Mouse (Mus musculus) left cerebral cortex, postnatal 36 days (tissue): ENCODE data around the gene P4hb. TPM values are rescaled to one million over a fixed set of nuclear protein-coding genes. Genes with fewer than 3 reads are reported as not detected.

Source experiments
- DNase-seq, 2 experiments: peaks; one replicate each; pipeline ENCODE4 v3.0.0; 2021 to 2022; ENCODE audit warnings: low spot score in 2 of 2, mixed read lengths in 1 of 2
- intact Hi-C: fragments of 180-260 bp; cut with DNase I; formaldehyde crosslinking; loops from one replicate; pipeline ENCODE4 v1.15.1; 2025
- total RNA-seq, 2 experiments: library from RNA; stranded (reverse); gene quantifications; 2 replicates each; pipeline ENCODE4 v1.2.3; 2021

P4hb gene
- total RNA-seq, 2 experiments from 2014 or later = 122 to 126 TPM

- intact Hi-C loops = loop anchor here (5.0 kb wide), 1 partner anchor 61 kb away; no protein-coding TSS in a partner anchor
Observed at GRCm38 (mm10) chr11:120548786-120549167, 24.3 kb downstream of the P4hb start.

GRCm38 (mm10) chr11:120548214-120548613, 24.8 kb downstream of the P4hb start:
- intact Hi-C loops = loop anchor here (5.0 kb wide), 1 partner anchor 61 kb away; no protein-coding TSS in a partner anchor
- DNase-seq = no peak

More at GRCm38 (mm10) chr11:120548786-120549167, 24.3 kb downstream of the P4hb start:
- DNase-seq = no peak

- intact Hi-C loops = loop anchor here (5.0 kb wide), 1 partner anchor 60 kb away; no protein-coding TSS in a partner anchor
- DNase-seq = no peak
Observed at GRCm38 (mm10) chr11:120547469-120547868, 25.6 kb downstream of the P4hb start.

GRCm38 (mm10) chr11:120545964-120546363, 27.1 kb downstream of the P4hb start:
- DNase-seq = no peak
- intact Hi-C loops = loop anchor here (5.0 kb wide), 1 partner anchor 59 kb away; no protein-coding TSS in a partner anchor

DNA sequence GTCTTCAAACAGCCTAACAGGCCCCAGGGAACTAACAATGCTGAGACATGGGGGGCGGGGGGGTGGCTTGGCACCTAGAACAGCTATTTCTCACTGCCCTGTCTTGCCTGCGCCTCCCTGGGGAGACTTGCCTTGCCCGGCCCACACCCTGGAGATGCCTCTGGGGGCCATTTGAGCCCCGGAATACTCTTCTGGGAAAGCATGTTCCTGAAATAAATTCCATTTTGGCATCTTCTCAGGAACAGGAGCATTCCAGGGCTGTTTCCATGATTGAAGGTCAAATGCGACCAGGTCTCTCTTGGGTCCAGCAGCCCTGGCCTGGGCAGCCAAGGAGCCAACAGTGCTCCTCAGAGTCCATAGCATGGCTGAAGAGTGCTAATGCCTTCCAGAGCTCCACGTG, 30.7 kb downstream of the P4hb start:
- intact Hi-C loops = no loop called here
- no peak for DNase-seq

DNA sequence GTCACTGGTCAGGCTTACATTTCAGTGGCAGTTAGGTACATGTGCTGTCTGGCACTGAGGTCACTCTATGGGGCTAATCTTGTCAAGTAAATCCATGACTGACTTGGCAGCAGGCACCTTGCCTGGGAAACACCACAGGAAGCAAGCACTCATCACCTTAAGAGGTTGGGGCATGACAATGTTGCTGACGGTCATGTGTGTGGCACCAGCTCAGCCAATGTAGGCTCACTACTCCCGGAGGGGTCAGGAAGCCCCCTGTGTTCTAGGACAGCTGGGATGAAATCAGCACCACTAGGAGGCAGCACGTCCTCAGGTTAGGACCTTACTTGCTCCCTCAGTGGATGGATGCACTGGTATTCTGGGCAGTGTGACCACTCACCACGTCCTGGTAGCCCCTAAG, 31.1 kb downstream of the P4hb start:
- intact Hi-C loops = no loop called here

GRCm38 (mm10) chr11:120539285-120540014, 33.6 kb downstream of the P4hb start:
- no peak for DNase-seq
- intact Hi-C loops = no loop called here

More for the DNA sequence above, 31.1 kb downstream of the P4hb start:
- DNase-seq = no peak

DNA sequence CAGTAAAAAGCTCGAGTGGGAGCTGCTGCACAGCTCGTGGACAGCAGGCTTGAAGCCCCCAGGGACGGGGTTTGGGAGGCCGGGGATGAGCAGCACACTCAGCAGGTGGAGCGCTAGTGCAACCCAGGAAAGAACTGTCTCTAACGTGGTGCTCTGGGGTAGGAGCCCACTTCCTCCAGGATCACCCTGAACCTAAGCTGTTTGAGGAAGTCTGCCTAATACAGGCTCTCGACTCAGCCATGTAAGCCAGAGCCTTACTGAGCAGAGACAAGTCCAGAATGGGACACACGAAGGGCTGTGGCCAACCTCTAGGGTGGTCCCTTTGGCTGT, 34.1 kb downstream of the P4hb start:
- intact Hi-C loops = no loop called here
- no peak for DNase-seq

DNA sequence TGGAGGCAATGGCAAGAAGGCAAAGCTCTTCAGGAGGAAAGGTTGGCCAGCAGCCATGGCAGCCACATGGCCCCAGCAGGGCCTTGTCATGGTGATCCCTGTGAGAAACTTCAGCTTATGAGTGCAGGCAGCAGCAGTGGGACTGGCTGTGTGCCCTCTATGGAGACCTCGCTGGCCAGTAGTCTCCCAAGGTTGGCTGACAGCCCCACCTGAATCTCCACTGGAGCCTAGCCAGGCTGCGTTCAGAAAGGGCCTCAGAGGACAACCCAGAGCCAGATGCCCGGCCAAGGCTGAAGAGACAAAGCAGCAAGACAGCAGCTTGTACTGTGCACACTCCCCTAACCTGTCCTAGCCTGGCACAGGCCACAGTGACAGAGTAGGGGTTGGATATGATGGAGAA, 34.6 kb downstream of the P4hb start:
- peak in 1 of 2 experiments; percentile 18 for DNase-seq
- intact Hi-C loops = no loop called here

- DNase-seq = no peak
Observed at GRCm38 (mm10) chr11:120535804-120536203, 37.2 kb downstream of the P4hb start.

GRCm38 (mm10) chr11:120535145-120535544, 37.9 kb downstream of the P4hb start:
- intact Hi-C loops = no loop called here
- no peak for DNase-seq

More at GRCm38 (mm10) chr11:120535804-120536203, 37.2 kb downstream of the P4hb start:
- intact Hi-C loops = no loop called here

- no peak for DNase-seq
- intact Hi-C loops = no loop called here
Observed at GRCm38 (mm10) chr11:120534093-120534492, 39.0 kb downstream of the P4hb start.

GRCm38 (mm10) chr11:120531646-120532045, 41.4 kb downstream of the P4hb start:
- intact Hi-C loops = no loop called here
- no peak for DNase-seq

DNA sequence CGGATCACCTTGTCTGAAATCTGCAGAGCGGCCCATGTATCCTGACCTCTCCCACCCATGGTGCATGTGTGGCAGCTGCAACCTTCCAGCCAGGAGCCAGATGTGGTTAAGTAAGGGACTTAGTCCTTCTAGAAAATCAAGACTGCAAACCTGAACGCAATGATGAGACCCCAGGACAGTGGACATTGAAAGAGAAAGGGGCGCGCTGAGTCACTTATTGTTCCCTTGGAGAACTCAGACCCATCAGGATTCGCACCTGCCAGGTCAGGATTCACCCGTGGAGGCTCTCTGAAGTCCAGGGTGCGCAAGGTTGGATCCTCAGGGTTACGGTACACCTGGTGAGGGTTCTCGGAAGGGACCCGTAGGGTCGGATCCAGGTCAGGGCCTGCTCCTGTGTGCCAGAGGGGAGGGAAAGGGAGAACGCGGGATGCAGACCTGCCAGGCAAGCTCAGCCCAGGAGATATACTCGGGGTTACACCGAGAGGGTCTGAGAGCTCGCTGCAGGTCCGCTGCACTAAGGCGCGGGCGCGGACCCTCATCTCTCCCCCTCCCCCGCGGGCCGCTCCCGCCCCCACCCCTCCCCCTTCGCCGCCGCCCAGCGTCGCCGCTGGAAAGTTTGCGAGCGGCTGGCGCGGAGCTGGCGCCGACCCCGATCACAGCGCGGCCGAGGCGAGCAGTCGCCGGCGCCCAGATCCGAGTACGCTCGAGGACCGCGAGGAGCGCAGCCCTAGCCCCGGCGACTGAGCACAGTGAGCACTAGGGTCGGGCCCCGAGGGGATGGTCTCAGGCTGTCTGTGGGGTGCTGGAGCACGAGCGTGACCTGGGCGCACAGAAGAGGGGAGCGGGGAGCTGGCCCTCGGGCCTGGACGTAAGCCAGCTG, 42.7 kb downstream of the P4hb start, which contains the start of gene Gcgr:
Gene Gcgr, plus strand, starts transcription at position 615 of the 880 bp plus-strand sequence.
- no peak for DNase-seq
- intact Hi-C loops = no loop called here

GRCm38 (mm10) chr11:120528903-120529302, 44.1 kb downstream of the P4hb start:
- intact Hi-C loops = no loop called here
- no peak for DNase-seq

- intact Hi-C loops = no loop called here
- DNase-seq = no peak
Observed at GRCm38 (mm10) chr11:120527690-120528354, 45.2 kb downstream of the P4hb start.

- no peak for DNase-seq
- intact Hi-C loops = no loop called here
Observed at GRCm38 (mm10) chr11:120525959-120526358, 47.1 kb downstream of the P4hb start.

DNA sequence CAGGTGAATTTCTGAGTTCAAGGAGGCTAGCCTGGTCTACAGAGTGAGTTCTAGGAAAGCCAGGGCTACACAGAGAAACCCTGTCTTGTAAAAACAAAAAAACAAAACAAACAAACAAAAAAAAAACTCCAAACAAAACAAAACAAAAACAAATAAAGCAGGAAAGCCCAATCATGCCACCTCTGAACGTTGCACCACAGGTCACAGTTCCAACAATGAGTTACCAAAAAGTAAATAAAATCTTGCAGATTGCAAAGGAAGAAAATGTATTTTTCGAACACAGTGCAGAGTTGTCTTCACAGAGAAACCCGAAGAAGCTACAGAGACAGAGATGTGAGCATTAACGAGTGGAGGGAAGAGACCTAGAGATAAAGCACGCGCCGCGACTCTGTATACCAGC, 50.5 kb downstream of the P4hb start:
- no peak for DNase-seq
- intact Hi-C loops = no loop called here

DNA sequence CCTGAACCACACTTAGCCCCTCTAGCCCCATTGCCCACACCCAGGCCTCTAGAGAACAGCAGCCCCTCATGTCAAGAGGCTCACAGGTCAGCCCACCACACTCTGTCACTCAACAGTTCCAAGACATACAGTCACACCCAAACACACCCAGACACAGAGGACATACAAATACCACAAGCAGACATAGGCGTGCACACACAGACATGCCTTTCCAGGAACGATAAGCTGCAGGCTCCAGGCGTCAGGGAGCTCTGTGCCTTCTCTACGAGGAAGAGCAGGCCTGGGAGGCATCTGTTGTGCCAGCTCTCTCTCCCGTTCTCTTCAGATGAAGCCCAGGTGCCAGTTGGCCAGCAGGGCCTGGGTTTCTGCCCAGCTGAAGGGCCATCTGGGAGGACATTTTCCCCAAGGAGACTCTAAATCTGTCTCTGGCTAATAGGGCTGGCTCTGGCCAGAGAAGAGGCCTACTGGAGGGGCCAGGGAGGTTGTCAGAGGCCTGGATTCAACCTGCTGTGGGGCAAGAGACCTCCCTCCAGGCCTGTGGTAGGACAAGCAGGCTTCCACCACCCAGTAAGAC, 52.0 kb downstream of the P4hb start:
- no peak for DNase-seq
- intact Hi-C loops = no loop called here

GRCm38 (mm10) chr11:120520498-120520897, 52.6 kb downstream of the P4hb start:
- intact Hi-C loops = no loop called here
- DNase-seq = no peak
